Mouse (Mus musculus): ENCODE results near the gene Serpina16. TPM values are rescaled to one million over a fixed set of nuclear protein-coding genes. Genes with fewer than 3 reads are reported as not detected.
"Not testable (repeated sequence)": the region's sequence is repeated elsewhere in the genome, so short reads cannot be mapped to it uniquely, and the experiment has no call there.

The Serpina16 gene
- polyA plus RNA-seq, 1 experiment = not detected

DNA sequence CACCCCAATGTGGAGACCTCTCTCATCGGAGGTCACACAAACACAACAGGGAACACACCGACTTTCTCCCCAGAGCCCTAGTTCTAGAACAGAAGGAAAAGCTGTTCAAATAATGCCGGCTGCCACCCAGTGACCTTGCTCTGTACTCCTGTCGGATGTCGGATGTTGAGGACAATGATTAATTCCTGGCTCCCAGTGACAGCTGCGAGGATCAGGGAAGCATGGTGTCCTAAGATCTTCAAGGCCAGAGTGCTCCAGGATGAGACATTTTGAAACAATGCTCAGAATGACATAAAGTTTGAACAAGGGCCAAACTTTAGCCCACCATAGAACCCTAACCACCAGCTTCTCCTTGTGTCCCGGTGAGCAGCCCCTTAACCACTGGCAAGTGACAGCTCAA, 11.1 kb upstream of the Serpina16 start:
- no peak for DNase-seq

GRCm38 (mm10) chr12:103686050-103686449, 10.1 kb upstream of the Serpina16 start:
- no peak overlapping the region for H3K27ac ChIP-seq (ENCODE audit: insufficient read depth, low read length)
- H3K4me1 ChIP-seq (ENCODE audit: control insufficient read depth, insufficient read depth, low read length) = no peaks in the 10 kb centered on the region
- WGBS = 69% methylated on average over 3 of the region's 3 CpGs
- DNase-seq = no peak
- TF ChIP-seq CTCF (IDR thresholded peaks at IDR 0.05; ENCODE audit: borderline replicate concordance, insufficient read depth, low read depth, low read length) (no peak), POLR2A (IDR thresholded peaks at IDR 0.05; ENCODE audit: borderline replicate concordance, insufficient read depth, low read length) (no peak)
- H3K4me3 ChIP-seq (replicated peaks; ENCODE audit: insufficient read depth, low read depth, low read length) = no peak overlapping the region
- H3K27me3 ChIP-seq (ENCODE audit: control insufficient read depth, insufficient read depth, low read length) = no peaks in the 10 kb centered on the region

More for the DNA sequence above, 11.1 kb upstream of the Serpina16 start:
- no peak overlapping the region for H3K27ac ChIP-seq (ENCODE audit: insufficient read depth, low read length)
- 49% methylated on average over 7 of the region's 7 CpGs for WGBS
- TF ChIP-seq POLR2A (IDR thresholded peaks at IDR 0.05; ENCODE audit: borderline replicate concordance, insufficient read depth, low read length) (no peak), CTCF (IDR thresholded peaks at IDR 0.05; ENCODE audit: borderline replicate concordance, insufficient read depth, low read depth, low read length) (no peak)
- H3K4me3 ChIP-seq (replicated peaks; ENCODE audit: insufficient read depth, low read depth, low read length) = no peak overlapping the region
- H3K27me3 ChIP-seq (ENCODE audit: control insufficient read depth, insufficient read depth, low read length) = no peaks in the 10 kb centered on the region
- H3K4me1 ChIP-seq (ENCODE audit: control insufficient read depth, insufficient read depth, low read length) = no peaks in the 10 kb centered on the region

GRCm38 (mm10) chr12:103685386-103685785, 9.4 kb upstream of the Serpina16 start:
- Histone ChIP-seq H3K27me3 (ENCODE audit: control insufficient read depth, insufficient read depth, low read length) (no peaks in the 10 kb centered on the region), H3K4me3 (replicated peaks; ENCODE audit: insufficient read depth, low read depth, low read length) (no peak overlapping the region), H3K4me1 (ENCODE audit: control insufficient read depth, insufficient read depth, low read length) (no peaks in the 10 kb centered on the region), H3K27ac (ENCODE audit: insufficient read depth, low read length) (no peak overlapping the region)
- no peak for TF ChIP-seq POLR2A (IDR thresholded peaks at IDR 0.05; ENCODE audit: borderline replicate concordance, insufficient read depth, low read length)
- TF ChIP-seq CTCF (IDR thresholded peaks at IDR 0.05; ENCODE audit: borderline replicate concordance, insufficient read depth, low read depth, low read length) = no peak
- WGBS = 71% methylated on average over 3 of the region's 3 CpGs
- no peak for DNase-seq

DNA sequence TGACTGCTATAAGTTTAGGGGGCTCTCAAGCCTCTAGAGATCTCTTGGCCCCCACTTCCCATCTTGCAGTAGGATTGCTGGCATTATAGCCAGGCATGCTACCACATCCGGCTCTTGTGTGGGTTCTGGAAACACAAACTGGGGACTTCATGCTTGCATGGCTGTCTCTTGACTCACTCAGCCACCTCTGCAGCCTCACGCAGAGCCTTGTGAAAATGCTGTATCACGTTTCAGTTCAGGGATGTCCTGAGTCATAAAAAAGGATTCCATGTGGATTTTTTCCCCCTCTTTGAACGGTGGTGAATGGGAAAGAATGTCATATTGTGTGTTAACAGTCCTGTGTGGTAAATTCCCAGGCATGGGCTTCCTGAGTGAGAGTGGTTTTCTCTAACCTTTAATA, 7.8 kb upstream of the Serpina16 start:
- H3K27ac ChIP-seq (ENCODE audit: insufficient read depth, low read length) = no peak overlapping the region
- no peaks in the 10 kb centered on the region for H3K4me1 ChIP-seq (ENCODE audit: control insufficient read depth, insufficient read depth, low read length)
- no peaks in the 10 kb centered on the region for H3K27me3 ChIP-seq (ENCODE audit: control insufficient read depth, insufficient read depth, low read length)
- no peak for DNase-seq
- WGBS = 59% methylated on average over 4 of the region's 4 CpGs
- no peak overlapping the region for H3K4me3 ChIP-seq (replicated peaks; ENCODE audit: insufficient read depth, low read depth, low read length)
- no peak for TF ChIP-seq POLR2A (IDR thresholded peaks at IDR 0.05; ENCODE audit: borderline replicate concordance, insufficient read depth, low read length)
- no peak for TF ChIP-seq CTCF (IDR thresholded peaks at IDR 0.05; ENCODE audit: borderline replicate concordance, insufficient read depth, low read depth, low read length)

DNA sequence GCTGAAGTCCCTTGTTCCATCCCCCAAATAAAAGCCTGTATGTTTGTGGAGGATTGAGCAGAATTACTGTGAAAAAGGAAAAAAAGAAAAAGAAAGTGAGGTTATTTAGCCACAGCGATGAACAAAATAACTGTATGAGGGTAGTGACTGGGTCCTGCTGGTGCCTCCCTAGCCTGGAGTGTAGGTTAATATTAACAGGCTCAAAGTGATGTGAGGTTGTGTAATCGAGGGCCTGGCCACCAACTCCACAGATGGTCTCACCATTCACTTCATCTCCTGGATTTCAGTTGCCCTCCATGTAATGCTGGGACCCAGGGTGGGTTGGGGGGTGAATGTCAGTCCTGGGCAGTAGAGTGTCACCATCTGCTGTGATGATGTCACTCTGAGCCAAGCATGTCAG, 5.8 kb upstream of the Serpina16 start:
- 65% methylated on average over 2 of the region's 2 CpGs for WGBS
- no peak for TF ChIP-seq CTCF (IDR thresholded peaks at IDR 0.05; ENCODE audit: borderline replicate concordance, insufficient read depth, low read depth, low read length)
- TF ChIP-seq POLR2A (IDR thresholded peaks at IDR 0.05; ENCODE audit: borderline replicate concordance, insufficient read depth, low read length) = no peak
- no peak overlapping the region for H3K27ac ChIP-seq (ENCODE audit: insufficient read depth, low read length)
- DNase-seq = no peak
- H3K4me3 ChIP-seq (replicated peaks; ENCODE audit: insufficient read depth, low read depth, low read length) = no peak overlapping the region
- H3K27me3 ChIP-seq (ENCODE audit: control insufficient read depth, insufficient read depth, low read length) = no peaks in the 10 kb centered on the region
- H3K4me1 ChIP-seq (ENCODE audit: control insufficient read depth, insufficient read depth, low read length) = no peaks in the 10 kb centered on the region

DNA sequence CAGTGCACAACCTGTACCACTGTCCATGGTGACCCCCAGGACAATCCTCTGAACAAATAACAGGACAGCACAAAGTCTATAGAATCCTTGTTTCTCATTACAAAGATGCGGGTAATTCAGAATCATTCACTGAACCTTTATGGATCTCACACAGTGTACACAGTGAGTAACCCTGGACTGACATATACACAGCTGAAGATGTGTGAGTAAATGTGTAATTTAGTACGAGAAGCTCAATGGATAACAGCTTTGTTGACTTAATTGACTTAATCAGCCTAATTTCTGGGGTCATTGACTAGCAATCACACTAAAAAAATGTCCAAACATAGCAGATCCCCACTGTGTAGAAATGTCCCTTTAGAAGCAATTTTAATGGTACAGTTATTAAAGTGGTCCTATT, 5.2 kb upstream of the Serpina16 start:
- no peaks in the 10 kb centered on the region for H3K4me1 ChIP-seq (ENCODE audit: control insufficient read depth, insufficient read depth, low read length)
- H3K4me3 ChIP-seq (replicated peaks; ENCODE audit: insufficient read depth, low read depth, low read length) = no peak overlapping the region
- H3K27ac ChIP-seq (ENCODE audit: insufficient read depth, low read length) = no peak overlapping the region
- TF ChIP-seq CTCF (IDR thresholded peaks at IDR 0.05; ENCODE audit: borderline replicate concordance, insufficient read depth, low read depth, low read length) (no peak), POLR2A (IDR thresholded peaks at IDR 0.05; ENCODE audit: borderline replicate concordance, insufficient read depth, low read length) (no peak)
- DNase-seq = no peak
- WGBS = 82% methylated on average over 2 of the region's 2 CpGs
- H3K27me3 ChIP-seq (ENCODE audit: control insufficient read depth, insufficient read depth, low read length) = no peaks in the 10 kb centered on the region

DNA sequence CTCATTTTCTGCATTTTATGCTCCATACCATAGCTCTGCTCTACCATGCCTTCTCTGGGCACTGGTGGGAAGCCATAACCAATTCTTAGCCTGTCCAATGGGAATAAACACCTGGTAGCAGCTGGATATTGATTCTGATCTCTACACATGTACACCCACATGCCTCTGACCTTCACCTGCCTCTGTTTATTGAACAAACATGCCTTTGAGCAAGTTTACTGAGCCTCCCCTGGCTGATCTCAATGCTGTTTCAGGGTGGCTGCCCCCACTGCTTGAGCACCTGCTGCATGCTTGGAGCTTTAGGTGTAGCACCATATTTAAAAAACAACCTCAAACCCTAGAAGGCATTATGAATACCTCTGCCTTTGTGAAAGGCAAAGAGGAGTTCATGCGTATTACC, 3.9 kb upstream of the Serpina16 start:
- not testable (repeated sequence) for H3K27ac ChIP-seq (ENCODE audit: insufficient read depth, low read length); H3K27me3 ChIP-seq (ENCODE audit: control insufficient read depth, insufficient read depth, low read length); H3K4me3 ChIP-seq (replicated peaks; ENCODE audit: insufficient read depth, low read depth, low read length); H3K4me1 ChIP-seq (ENCODE audit: control insufficient read depth, insufficient read depth, low read length); DNase-seq
- 100% methylated on average over 1 of the region's 1 CpGs for WGBS

DNA sequence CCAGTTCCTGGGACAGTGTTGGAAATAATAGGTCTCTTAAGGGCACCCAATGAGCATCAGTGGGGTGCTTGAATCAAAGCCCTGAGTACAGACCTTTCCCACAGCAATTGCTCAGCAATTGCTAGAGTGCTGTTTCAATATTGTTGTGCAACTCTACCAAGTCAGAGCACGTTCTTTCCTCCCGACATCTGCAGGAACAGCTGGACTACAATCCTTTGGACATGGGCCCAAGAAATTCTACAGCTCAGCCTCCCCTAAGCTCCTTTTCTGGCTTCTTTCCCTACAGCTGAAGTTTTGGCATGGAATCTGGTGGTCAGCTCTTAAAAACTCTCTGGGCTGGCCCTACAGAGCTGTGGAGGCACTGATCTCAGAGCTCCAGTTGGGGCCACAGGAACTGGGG, 2.8 kb downstream of the Serpina16 start:
- H3K4me3 ChIP-seq (replicated peaks; ENCODE audit: insufficient read depth, low read depth, low read length) = no peak overlapping the region
- TF ChIP-seq CTCF (IDR thresholded peaks at IDR 0.05; ENCODE audit: borderline replicate concordance, insufficient read depth, low read depth, low read length) = no peak
- no peak for TF ChIP-seq POLR2A (IDR thresholded peaks at IDR 0.05; ENCODE audit: borderline replicate concordance, insufficient read depth, low read length)
- DNase-seq = no peak
- no peak overlapping the region for H3K27ac ChIP-seq (ENCODE audit: insufficient read depth, low read length)
- H3K27me3 ChIP-seq (ENCODE audit: control insufficient read depth, insufficient read depth, low read length) = no peaks in the 10 kb centered on the region
- no peaks in the 10 kb centered on the region for H3K4me1 ChIP-seq (ENCODE audit: control insufficient read depth, insufficient read depth, low read length)
- WGBS = 10% methylated on average over 2 of the region's 2 CpGs

DNA sequence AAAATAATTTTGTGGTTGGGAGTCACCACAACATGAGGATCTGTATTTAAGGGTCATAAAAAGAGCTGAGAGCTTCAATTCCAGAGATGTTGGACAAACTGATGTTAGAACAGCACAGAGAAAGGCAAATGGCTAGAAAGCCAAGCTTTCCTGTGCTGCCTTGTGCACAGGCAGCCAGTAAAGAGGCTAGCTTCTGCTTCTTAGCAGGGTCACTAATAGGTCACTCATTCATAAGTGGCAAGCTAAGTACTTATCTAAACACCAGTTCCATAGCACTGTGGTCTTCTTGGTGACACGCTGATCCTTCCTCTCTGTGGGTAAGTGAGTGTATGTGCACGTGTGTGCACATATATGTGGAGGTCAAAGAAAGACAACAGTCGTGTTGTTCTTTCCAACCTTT, 4.5 kb downstream of the Serpina16 start:
- DNase-seq = no peak
- no peaks in the 10 kb centered on the region for H3K27me3 ChIP-seq (ENCODE audit: control insufficient read depth, insufficient read depth, low read length)
- no peak overlapping the region for H3K27ac ChIP-seq (ENCODE audit: insufficient read depth, low read length)
- no peak overlapping the region for H3K4me3 ChIP-seq (replicated peaks; ENCODE audit: insufficient read depth, low read depth, low read length)
- WGBS = 86% methylated on average over 3 of the region's 3 CpGs
- TF ChIP-seq CTCF (IDR thresholded peaks at IDR 0.05; ENCODE audit: borderline replicate concordance, insufficient read depth, low read depth, low read length) (no peak), POLR2A (IDR thresholded peaks at IDR 0.05; ENCODE audit: borderline replicate concordance, insufficient read depth, low read length) (no peak)
- H3K4me1 ChIP-seq (ENCODE audit: control insufficient read depth, insufficient read depth, low read length) = no peaks in the 10 kb centered on the region

Data from cerebellum, adult 2 months (tissue).